ENCODE assay signal across 15 mouse cellular contexts in the genomic region with DNA sequence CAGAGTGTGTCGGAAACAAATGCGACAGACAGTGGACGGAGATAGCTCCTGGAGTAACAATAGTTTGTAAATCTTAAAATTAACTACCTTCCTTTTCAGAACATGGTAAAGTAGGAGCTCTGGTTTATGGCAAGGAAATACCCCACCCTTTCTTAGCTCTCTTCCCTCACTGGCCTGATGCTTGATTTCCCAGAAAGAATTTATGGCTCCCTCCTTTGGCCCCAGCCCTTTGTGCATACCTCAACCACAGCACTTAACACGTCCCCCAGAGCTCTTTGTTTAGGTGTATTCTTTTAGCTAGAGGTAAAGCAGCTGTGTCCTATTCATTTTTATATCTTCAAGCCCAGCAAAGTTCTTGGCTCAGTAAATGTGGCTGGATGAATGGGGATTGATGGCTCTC. TPM values are rescaled to one million over a fixed set of nuclear protein-coding genes. Genes with fewer than 3 reads are reported as not detected.
A peak's percentile ranks its signal among the peaks of the same experiment; 100 is the strongest.
DNase-seq lines count a peak whose midpoint lies in the region; ATAC-seq lines count a peak whose summit lies in the region.
"Had no signal": no experiment of that assay in that cellular context is flagged by ENCODE, and none has a peak within 500 bp of the region (broad histone marks: within the 10 kb centered on the region; RNA-seq: fewer than 3 reads in every experiment).

No protein-coding gene starts in this region.

- DNase-seq in heart, postnatal 14 days: no peak
- DNase-seq in midbrain, embryonic 11.5 days (ENCODE audit: low spot score, missing footprints): peak; percentile 91
- DNase-seq in spleen, postnatal 10 days (ENCODE audit: low spot score in 2 of 2): no peak
- DNase-seq: adrenal gland, adult 2 months; heart, adult 18-20 months; kidney, adult 2 months; lung, adult 2 months had no signal

- no peak for ATAC-seq in heart, embryonic 14.5 days (ENCODE audit: insufficient number of reproducible peaks, insufficient read depth, low FRiP score, low read depth)
- ATAC-seq in midbrain, embryonic 11.5 days (ENCODE audit: low FRiP score): 0 out of 2 replicates have a peak, but pooled peaks have one; percentile 0
- ATAC-seq in midbrain, embryonic 16.5 days: no peak
- ATAC-seq in forebrain, embryonic 13.5 days: no peak
- no peak for ATAC-seq in midbrain, embryonic 15.5 days (replicated peaks)
- no peak for ATAC-seq in cerebellum, adult (ENCODE audit: insufficient number of reproducible peaks, low FRiP score, low TSS enrichment)
- ATAC-seq: CD4-positive, CD25-positive, alpha-beta regulatory T cell, adult 4 months had no signal

- intact Hi-C loops in heart, postnatal 14 days (cut with DNase I): loop anchor here (5.0 kb wide), 1 partner anchor 138 kb away; no protein-coding TSS in a partner anchor

- no peak overlapping the region for H3K4me2 ChIP-seq in heart, embryonic 14.5 days (ENCODE audit: low read length)
- no peak overlapping the region; the same call in 1 of the 2 replicates for H3K4me2 ChIP-seq in midbrain, embryonic 11.5 days
- H3K4me2 ChIP-seq in midbrain, embryonic 16.5 days (ENCODE audit: low read length): no peak overlapping the region
- H3K4me2 ChIP-seq in forebrain, embryonic 13.5 days: no peak overlapping the region
- no peak overlapping the region for H3K4me2 ChIP-seq in midbrain, embryonic 15.5 days
- H3K4me2 ChIP-seq: stomach, embryonic 15.5 days had no signal

- H3K4me1 ChIP-seq in heart, embryonic 14.5 days (ENCODE audit: control insufficient read depth in 2 of 2, insufficient read depth in 2 of 2, low read length in 2 of 2): peaks cover 18 to 61% of the 10 kb centered on the region in 2 experiments
- H3K4me1 ChIP-seq in midbrain, embryonic 11.5 days (ENCODE audit: control insufficient read depth, insufficient read depth, low read length): peaks cover 49% of the 10 kb centered on the region
- peaks cover 4% of the 10 kb centered on the region for H3K4me1 ChIP-seq in midbrain, embryonic 16.5 days (ENCODE audit: control insufficient read depth, insufficient read depth, low read length)
- H3K4me1 ChIP-seq in forebrain, embryonic 13.5 days: peaks cover 67% of the 10 kb centered on the region
- peaks cover 14% of the 10 kb centered on the region for H3K4me1 ChIP-seq in midbrain, embryonic 15.5 days

- 54% methylated on average over 4 of the region's 4 CpGs for WGBS in heart, embryonic 14.5 days
- 29% methylated on average over 4 of the region's 4 CpGs for WGBS in midbrain, embryonic 11.5 days
- WGBS in midbrain, embryonic 16.5 days: 19% methylated on average over 4 of the region's 4 CpGs
- 5% methylated on average over 4 of the region's 4 CpGs for WGBS in forebrain, embryonic 13.5 days
- 17% methylated on average over 4 of the region's 4 CpGs for WGBS in midbrain, embryonic 15.5 days

- H3K9ac ChIP-seq in heart, embryonic 14.5 days (ENCODE audit: low read length): no peak overlapping the region
- H3K9ac ChIP-seq in midbrain, embryonic 11.5 days (ENCODE audit: low read length): peak overlapping the region; percentile 32
- H3K9ac ChIP-seq in midbrain, embryonic 16.5 days (ENCODE audit: low read depth, low read length): no peak overlapping the region
- H3K9ac ChIP-seq in forebrain, embryonic 13.5 days: no peak overlapping the region
- H3K9ac ChIP-seq in midbrain, embryonic 15.5 days: no peak overlapping the region
- H3K9ac ChIP-seq: stomach, embryonic 15.5 days had no signal

- no peaks in the 10 kb centered on the region for H3K27me3 ChIP-seq in heart, embryonic 14.5 days (ENCODE audit: control insufficient read depth, insufficient read depth, low read length)
- no peaks in the 10 kb centered on the region for H3K27me3 ChIP-seq in midbrain, embryonic 11.5 days (ENCODE audit: control insufficient read depth, insufficient read depth, low read length)
- H3K27me3 ChIP-seq in midbrain, embryonic 16.5 days (ENCODE audit: control insufficient read depth, insufficient read depth, low read depth, low read length): no peaks in the 10 kb centered on the region
- no peaks in the 10 kb centered on the region for H3K27me3 ChIP-seq in forebrain, embryonic 13.5 days
- H3K27me3 ChIP-seq in midbrain, embryonic 15.5 days (replicated peaks): no peaks in the 10 kb centered on the region
- H3K27me3 ChIP-seq: stomach, embryonic 15.5 days had no signal

- H3K36me3 ChIP-seq in heart, embryonic 14.5 days (ENCODE audit: control insufficient read depth, insufficient read depth, low read length): peaks cover 48% of the 10 kb centered on the region
- H3K36me3 ChIP-seq in midbrain, embryonic 11.5 days (ENCODE audit: control insufficient read depth, insufficient read depth, low read length): no peaks in the 10 kb centered on the region
- H3K36me3 ChIP-seq in midbrain, embryonic 16.5 days (ENCODE audit: control insufficient read depth, insufficient read depth, low read length): no peaks in the 10 kb centered on the region
- peaks cover 12% of the 10 kb centered on the region for H3K36me3 ChIP-seq in forebrain, embryonic 13.5 days (ENCODE audit: poor library complexity, severe bottlenecking)
- no peaks in the 10 kb centered on the region for H3K36me3 ChIP-seq in midbrain, embryonic 15.5 days (replicated peaks)
- H3K36me3 ChIP-seq: stomach, embryonic 15.5 days had no signal

- H3K9me3 ChIP-seq in heart, embryonic 14.5 days (ENCODE audit: control insufficient read depth, low read length): no peaks in the 10 kb centered on the region
- no peaks in the 10 kb centered on the region for H3K9me3 ChIP-seq in midbrain, embryonic 11.5 days (ENCODE audit: control insufficient read depth, low read length)
- H3K9me3 ChIP-seq in midbrain, embryonic 16.5 days (replicated peaks; ENCODE audit: control insufficient read depth, low read length, poor library complexity, severe bottlenecking): no peaks in the 10 kb centered on the region
- H3K9me3 ChIP-seq in forebrain, embryonic 13.5 days (replicated peaks): no peaks in the 10 kb centered on the region
- no peaks in the 10 kb centered on the region for H3K9me3 ChIP-seq in midbrain, embryonic 15.5 days
- H3K9me3 ChIP-seq: stomach, embryonic 15.5 days had no signal

- peak overlapping the region; percentile 12 to 61; a peak in 2 of 4 replicates for H3K27ac ChIP-seq in heart, embryonic 14.5 days (replicated peaks in 1 of 2; ENCODE audit: control insufficient read depth in 1 of 2, insufficient read depth in 1 of 2, low read depth in 2 of 2, low read length in 2 of 2)
- peak overlapping the region; percentile 74 for H3K27ac ChIP-seq in midbrain, embryonic 11.5 days (ENCODE audit: low read depth, low read length)
- H3K27ac ChIP-seq in midbrain, embryonic 16.5 days (ENCODE audit: low read length): no peak overlapping the region
- H3K27ac ChIP-seq in forebrain, embryonic 13.5 days: peak overlapping the region; percentile 78
- H3K27ac ChIP-seq in midbrain, embryonic 15.5 days: 0 out of 2 replicates have a peak overlapping the region, but pooled peaks have one; percentile 12

- no peak overlapping the region for H3K4me3 ChIP-seq in heart, embryonic 14.5 days (ENCODE audit: control insufficient read depth in 1 of 2, insufficient read depth in 1 of 2, low read depth in 1 of 2, low read length in 2 of 2)
- H3K4me3 ChIP-seq in midbrain, embryonic 11.5 days (ENCODE audit: low read depth, low read length): no peak overlapping the region
- H3K4me3 ChIP-seq in midbrain, embryonic 16.5 days (ENCODE audit: low read depth, low read length): no peak overlapping the region
- H3K4me3 ChIP-seq in forebrain, embryonic 13.5 days: no peak overlapping the region
- H3K4me3 ChIP-seq in midbrain, embryonic 15.5 days: no peak overlapping the region
- H3K4me3 ChIP-seq: stomach, embryonic 15.5 days had no signal

RNA-seq across cellular contexts. Expression of a gene that starts 48.5 kb away (rescaled TPM):
- 279 and 282 TPM in 2 replicates for polyA plus RNA-seq in heart, embryonic 14.5 days (2014; fragmentation: Nextera tagmentation; extraction: Ambion mirVana)
- total RNA-seq in heart, postnatal 14 days (2021): 10 to 100 TPM; 22.7 to 23.3 TPM
- 129 and 142 TPM in 2 replicates for polyA plus RNA-seq in midbrain, embryonic 11.5 days (2014; fragmentation: Nextera tagmentation; extraction: Ambion mirVana)
- 26.3 and 31.0 TPM in 2 replicates for polyA plus RNA-seq in midbrain, embryonic 16.5 days (2015; fragmentation: Nextera tagmentation; extraction: Ambion mirVana)
- 58.0 and 67.0 TPM in 2 replicates for polyA plus RNA-seq in forebrain, embryonic 13.5 days (2015; fragmentation: Nextera tagmentation; extraction: Ambion mirVana)
- polyA plus RNA-seq in midbrain, embryonic 15.5 days (2015; fragmentation: Nextera tagmentation; extraction: Ambion mirVana): 34.7 and 36.2 TPM in 2 replicates
- total RNA-seq: megakaryocyte-erythroid progenitor cell, adult 5-6 weeks had no signal
